Mouse (Mus musculus): ENCODE results near the gene Lrp4.

DNA sequence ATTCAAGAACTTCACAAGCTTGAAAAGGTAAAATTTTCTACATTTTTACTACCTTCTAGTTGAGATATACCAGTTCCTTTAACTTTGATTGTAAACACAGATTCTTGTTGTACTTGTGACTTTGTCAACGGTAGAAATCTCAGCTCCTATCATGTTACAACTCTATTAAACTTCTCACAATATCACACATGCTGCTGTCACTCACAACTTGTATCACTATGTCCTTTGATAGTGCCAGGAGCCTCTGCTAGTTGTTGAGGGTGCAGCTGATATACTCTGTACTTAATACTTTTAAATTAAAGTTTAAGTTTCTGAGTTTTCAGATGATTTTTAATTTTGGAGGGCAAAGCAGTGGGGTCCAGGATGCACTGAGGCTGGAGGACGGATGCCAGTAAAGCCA lies 49.3 kb upstream of the Lrp4 start:
- TF ChIP-seq POLR2A (IDR thresholded peaks at IDR 0.05; ENCODE audit: insufficient read depth, low read depth, low read length) (no peak), CTCF (IDR thresholded peaks at IDR 0.05) (no peak)
